Mouse (Mus musculus) telencephalon, adult 2 months (tissue): ENCODE results near the gene Med13l.
A peak's percentile ranks its signal among the peaks of the same experiment; 100 is the strongest.

ENCODE experiments used
- DNase-seq: peaks from one replicate; pipeline ENCODE4 v3.0.0-alpha.2; 2011; ENCODE audit warnings: low read depth, low spot score

Gene Med13l

DNA sequence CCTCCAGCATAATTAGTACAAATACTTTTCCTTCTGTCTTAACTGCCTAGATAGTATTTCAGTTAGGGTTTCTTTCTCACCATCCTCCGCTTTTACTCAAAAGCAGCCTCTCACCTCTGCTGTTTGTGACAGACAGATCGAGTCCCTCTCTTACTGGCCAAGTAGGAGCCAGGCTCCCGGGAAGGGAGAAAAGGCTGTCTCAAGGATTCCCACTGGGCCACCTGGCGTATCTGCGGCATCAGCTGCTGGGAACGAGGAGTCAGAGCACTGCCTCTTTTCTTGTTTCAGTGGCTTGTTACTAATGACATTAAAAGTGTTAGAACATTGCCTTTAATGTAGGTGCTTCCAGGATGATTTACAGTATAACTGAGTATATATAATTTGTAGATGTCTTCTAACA, 164.9 kb downstream of the Med13l start:
- no peak for DNase-seq

DNA sequence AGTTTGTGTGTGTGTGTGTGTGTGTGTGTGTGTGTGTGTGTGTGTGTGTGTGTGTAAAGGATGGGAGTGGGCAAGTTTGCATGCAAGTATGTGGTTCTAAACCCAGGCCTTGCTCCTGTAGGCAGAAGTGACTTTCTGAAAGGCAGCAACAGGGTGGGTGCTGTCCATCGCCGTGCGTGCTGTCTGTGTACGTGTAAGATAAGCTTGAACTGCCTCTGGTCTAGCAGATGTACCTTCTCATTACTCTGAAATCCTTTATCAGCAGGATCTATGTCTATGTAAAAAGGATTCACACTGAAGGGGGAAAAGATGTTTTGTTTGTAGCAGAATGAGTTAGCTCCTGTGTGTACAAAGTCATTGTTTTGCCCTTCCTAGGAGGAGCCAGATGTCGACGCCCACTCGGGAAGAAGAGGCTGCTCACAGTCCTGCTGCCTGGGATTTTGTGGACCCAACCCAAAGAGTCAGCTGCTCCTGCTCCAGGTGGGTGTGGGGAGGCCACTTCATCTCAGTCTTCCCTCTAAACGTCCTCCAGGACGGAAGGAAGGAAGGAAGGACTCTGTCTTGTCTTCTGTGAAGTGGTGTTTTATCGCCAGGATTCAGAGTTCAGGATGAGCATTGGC, 165.5 kb downstream of the Med13l start:
- peak; percentile 24 for DNase-seq

GRCm38 (mm10) chr5:118727336-118727735, 166.9 kb downstream of the Med13l start:
- no peak for DNase-seq

- no peak for DNase-seq
Measured at GRCm38 (mm10) chr5:118732221-118732620, 171.7 kb downstream of the Med13l start.

DNA sequence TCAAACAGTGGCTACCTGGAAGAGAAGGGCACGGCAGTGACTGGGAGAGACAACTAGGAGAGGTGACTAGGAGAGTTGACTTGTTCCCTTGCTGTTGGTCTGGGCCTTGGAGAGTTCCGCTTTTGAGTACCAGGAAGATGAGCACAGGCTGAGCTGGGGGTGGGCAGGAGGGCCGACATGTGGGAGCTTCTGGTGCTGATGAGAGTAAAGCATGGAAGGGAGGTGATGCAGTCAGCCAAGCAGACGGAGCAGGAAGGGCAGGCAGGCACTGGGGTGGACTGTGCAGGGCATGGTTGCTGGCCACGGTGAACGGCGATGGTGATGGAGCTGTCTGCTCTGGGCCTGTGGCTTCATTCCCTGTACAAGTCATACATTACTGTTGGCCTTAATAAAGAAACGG, 172.2 kb downstream of the Med13l start:
- DNase-seq, result no peak

DNA sequence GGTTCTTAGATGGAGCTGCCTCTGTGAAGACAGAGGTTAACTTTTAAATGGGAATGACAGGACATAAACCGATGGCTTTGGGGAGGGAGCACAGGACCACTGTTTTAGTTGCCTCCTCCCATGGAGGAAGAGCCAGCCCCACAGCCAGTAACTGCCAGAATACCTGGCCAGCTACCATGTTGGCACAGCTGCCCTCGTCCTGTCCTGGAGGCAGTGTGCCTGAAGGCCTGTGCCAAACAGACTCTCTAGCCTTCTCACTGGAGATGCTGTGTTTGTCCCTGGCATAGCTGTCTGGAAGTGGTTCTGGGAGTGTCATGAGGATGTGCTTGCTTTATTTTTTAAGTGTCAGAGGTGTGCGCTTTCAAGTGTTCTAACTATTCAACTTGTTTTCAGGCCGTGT, 173.1 kb downstream of the Med13l start:
- DNase-seq, result no peak

GRCm38 (mm10) chr5:118734455-118734854, 174.0 kb downstream of the Med13l start:
- DNase-seq, result no peak

- no peak for DNase-seq
Measured at GRCm38 (mm10) chr5:118735738-118736137, 175.3 kb downstream of the Med13l start.

- no peak for DNase-seq
Measured at GRCm38 (mm10) chr5:118737548-118737947, 177.1 kb downstream of the Med13l start.

- DNase-seq, result no peak
Measured at GRCm38 (mm10) chr5:118743067-118743466, 182.6 kb downstream of the Med13l start.

- DNase-seq, result no peak
Measured at GRCm38 (mm10) chr5:118747026-118747425, 186.5 kb downstream of the Med13l start.

DNA sequence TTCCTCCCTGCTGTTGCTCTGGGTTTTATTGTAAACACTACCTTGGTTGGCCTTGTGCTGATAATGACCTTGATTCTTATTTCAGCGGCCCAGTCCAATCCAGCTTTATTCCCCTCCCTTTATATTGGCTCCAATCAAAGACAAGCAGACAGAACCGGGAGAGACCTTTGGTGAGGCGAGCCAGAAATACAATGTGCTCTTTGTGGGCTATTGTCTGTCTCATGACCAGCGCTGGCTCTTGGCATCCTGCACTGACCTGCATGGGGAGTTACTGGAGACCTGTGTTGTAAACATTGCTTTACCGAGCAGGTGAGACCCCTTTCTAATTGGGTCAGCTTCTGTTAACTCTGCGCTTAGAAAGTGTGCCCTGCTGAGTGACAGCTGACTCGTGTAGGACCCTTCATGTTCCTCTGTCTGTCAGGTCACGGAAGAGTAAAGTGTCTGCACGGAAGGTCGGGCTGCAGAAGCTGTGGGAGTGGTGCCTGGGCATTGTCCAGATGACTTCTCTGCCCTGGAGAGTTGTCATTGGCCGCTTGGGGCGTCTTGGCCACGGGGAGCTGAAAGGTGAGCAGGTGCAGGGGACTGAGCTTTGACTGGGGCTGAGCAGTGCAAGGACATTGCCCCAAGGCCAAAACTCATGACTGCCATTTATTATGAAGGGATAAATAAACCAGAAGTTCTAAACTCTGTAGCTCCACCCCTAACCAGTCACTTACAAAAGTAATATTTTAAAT, 191.1 kb downstream of the Med13l start:
- no peak for DNase-seq

DNA sequence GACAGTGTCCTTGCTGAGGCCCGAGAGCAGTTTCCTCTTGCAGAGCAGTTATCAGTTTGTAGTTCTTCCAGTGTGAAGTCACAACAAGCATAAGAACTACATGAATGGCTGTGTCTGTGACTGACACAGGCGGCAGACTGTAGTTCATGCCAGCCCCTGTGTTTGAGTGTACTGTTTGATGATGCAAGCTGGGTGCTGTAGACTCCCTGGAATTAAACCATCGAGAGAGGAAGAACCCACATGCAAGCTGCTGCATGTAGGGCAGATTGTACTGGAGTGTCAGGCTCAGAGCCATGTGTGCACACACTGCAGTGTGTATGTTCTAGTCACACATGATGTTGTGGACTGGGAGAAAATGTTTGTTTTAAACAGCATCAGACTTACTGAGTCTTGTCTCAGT, 192.4 kb downstream of the Med13l start:
- DNase-seq, result no peak

GRCm38 (mm10) chr5:118753471-118754044, 193.1 kb downstream of the Med13l start:
- no peak for DNase-seq

- DNase-seq, result no peak
Measured at GRCm38 (mm10) chr5:118754191-118754759, 193.8 kb downstream of the Med13l start.

DNA sequence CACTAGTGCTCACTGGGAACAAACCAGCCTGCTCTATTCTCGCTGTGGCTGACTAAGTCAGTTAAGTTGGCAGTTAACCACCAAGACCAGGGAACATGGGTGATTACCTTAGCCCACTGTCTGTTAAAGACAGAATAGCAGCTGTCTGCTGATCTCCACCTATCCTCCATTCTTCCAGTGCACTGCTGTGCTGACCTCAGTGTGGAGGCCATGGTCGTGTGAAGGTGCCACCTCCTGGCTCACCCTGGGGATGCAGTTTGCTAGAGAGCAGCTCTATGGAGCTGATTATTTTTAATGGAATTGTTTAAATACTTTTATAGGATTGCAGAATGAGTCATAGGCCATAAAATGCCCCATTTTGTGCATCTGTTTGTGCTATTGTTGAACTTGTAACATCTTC, 195.6 kb downstream of the Med13l start:
- no peak for DNase-seq

DNA sequence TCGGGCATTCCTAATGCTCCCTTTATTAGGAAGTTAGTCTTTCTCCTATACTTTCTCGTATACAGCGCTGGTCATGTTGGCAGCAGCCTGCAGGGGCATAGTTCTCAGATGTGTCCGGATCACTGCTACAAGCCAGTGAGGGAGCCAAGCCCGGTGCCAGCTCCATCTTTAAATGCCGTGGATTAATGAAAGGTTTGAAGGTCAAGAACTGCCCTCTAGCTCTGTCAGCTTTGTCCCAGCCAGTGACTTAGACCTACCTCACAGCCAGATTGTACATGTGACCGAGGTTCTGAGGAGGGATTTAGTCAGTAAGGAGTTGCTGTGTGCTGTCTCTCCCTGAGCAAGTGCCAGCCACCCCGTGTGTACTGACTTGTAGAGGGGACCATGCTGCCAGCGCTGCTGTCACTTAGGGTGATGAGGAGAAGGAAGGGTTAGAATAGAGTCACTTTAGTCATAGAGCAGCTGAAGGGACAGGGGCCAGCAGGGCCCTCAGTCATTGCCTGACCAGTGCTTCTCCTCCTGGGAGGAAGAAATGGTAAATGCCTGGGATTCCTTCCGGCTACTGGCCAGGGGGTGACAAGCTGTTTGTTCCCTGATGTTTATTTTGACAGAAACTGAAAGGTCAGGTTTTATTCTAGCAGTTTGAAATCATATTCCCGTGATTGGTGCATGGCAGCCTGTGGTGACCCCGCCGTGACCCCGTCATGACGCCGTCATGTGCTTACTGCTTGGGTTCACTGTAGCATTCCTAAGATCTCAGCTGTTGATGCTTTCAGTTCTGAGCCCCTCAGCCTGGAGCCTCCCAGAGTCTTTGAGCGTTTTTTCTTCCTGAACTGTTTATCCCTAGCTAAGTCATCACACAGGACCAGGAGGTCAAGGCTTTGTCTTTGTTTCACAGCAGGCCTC, 197.2 kb downstream of the Med13l start:
- no peak for DNase-seq

DNA sequence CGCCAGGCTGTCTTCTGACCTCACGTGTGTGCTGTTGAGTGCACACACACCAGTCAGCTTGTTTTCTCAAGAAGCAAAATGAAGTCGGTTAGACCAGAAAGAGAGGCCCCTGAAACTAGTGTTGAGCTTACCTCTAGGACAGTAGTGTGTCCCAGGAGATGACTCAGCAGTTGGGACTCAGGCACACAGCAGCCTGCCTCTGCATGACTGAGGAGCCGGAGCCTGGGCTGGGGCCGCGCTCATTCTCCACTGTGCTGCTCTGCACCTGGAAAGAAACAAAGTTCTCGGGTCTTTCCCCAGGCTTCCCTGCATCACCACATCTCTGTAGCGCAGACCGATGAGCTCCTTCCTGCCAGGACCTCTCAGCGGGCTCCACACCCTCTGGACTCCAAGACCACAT, 200.5 kb downstream of the Med13l start:
- DNase-seq, result no peak

GRCm38 (mm10) chr5:118762499-118763185, 202.2 kb downstream of the Med13l start:
- no peak for DNase-seq

- no peak for DNase-seq
Measured at GRCm38 (mm10) chr5:118763353-118763752, 202.9 kb downstream of the Med13l start.

DNA sequence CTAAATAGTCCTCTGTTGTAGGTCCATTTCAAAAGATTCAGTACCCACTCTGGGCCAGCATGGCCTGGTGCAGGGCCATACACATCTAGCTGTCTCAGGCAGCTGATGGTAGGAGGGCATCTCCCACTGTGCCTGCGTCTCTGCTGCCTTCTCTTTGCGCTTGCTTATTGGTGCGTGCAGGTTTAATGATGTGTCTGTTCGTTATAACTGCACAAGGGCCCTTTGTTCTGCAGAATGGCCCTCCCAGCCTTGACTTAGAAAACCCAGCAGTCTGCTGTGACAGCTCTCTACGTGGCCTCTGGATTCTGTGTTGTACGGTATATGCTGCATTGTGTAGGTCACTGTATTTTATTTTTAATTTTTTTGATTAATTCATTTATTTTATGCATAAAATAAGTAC, 208.7 kb downstream of the Med13l start:
- no peak for DNase-seq
